Mouse (Mus musculus) cerebellum, adult 18-20 months (tissue): Measurements from ENCODE around the gene Gnl2.

Experiments
- DNase-seq, 2 experiments: peaks; one replicate each; pipeline ENCODE4 v3.0.0; 2021

Gnl2 gene

DNA sequence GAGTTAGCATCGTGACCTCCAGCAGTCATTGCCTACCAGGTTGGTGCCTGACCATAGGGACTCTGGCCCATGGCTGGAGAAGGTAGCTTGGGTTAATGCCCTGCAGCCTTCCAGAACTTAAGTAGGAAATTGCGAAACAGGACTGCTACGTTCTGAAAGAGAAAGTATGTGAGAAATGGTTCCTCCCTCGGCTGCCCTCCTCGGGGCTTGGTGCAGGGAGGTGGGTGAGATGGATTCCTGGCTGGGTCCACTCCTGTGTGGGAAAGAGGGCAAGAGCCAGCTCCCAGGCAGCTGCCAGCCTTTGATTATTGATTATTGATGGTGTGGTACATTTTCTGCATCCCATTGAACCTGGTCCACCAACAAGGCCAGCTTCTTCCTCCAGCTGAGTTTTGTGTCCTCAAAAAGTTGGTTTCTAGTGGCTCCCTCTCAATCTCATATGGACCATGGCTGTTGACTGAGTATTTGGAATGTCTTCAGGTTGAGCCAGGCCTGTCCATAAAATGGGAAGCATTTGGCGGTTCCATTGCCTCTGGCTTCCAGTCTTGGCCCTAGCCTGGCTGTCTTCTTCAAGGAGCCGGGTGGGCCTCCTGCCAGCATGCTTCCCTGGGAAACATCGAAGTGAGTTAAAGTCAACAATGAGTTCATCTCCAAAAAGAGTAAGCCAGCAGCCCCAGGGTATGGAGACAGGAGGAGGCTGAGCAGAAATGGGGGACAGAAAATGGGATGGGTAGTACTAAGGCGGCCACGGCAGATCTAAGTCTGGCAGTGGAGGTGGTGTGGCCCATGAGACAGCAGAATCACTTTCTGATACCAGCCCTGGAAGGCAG lies at the start of gene Gnl2:
Gene Gnl2 (plus strand): TSS at position 780 of the 830 bp plus-strand sequence.
- no peak for DNase-seq

DNA sequence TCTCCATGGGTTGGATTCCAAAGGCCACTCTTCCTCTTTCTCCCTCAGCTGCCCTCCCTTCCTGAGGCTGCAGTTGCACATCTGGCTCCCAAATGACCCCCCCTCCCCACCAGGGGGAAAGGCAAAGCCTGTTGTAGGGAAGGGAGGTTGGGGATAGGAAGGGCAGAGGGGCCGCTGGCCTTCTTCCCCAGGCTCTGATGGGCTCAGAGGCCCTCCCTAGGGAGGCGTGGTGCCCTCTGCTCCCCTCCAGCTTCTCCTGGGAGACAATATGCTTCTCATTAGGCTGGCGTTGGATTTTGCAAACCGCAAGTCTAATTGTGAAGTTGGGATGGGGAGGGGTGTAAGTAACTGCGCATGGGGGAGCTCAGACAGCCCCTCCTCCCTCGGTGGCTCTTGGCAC lies 47.7 kb upstream of the Gnl2 start:
- no peak for DNase-seq

DNA sequence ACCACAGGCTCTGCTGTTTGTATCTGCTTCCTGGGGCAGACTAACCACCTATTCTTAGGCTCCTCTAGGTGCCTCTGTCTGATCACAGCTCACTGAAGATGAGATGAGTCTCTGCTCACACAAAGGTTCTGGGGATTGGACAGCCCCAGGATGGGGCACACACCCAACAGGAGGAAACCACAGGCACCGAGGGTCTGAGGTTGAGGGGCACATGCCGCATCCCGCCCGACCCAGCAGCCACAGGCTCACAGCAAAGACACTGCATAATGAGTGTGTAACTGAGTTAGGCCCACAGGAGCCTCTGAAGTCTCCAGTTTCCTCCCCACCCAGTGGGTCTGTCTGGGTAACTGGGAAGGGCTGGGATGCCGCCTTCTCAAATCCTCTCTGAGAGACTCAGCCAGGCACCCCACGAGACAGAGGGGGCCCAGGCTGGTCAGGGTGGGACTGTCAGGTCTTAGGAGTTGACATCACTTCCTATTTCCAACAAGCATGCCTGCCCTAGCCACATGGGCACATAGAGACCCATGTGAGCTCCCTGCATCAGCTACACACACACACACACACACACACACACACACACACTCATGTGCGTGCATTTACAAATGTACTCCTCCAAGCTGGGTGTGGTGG lies 47.1 kb upstream of the Gnl2 start:
- DNase-seq = no peak

DNA sequence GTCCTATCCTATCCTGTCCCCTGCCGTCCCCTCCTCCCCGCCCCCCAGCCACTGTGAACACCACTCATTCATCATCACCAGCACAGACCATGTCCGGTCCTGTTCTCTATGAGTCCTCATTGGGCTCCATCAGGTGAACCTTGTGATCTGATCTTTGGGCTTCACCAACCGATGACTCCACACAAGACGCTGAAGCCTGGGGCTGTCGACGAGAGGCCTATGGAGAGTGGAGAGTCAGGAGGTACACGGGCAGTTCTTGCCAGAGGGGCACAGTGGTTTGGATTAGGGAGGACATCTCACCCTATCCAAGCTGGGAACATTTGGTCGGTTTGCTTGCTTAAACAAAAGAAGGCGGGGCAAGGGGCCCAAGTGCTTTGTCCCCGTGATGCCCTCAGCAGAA lies 46.2 kb upstream of the Gnl2 start:
- no peak for DNase-seq

DNA sequence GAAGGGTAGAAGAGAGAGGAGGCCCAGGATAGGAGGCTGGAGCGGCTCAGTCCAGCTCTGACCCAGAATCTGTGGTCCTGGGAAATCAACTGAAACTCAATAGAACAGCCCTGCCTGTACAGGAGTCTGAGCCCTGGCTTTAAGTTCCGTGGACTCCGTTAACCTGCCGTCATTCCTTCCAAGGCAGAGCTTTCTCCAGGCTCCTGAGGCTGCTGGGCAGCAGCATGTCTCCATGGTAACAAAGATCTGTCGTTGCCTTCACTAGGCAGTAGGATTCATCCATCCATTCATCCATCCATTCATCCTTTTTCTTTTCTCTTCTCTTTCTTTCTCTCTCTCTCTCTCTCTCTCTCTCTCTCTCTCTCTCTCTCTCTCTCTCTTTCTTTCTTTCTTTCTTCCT lies 45.7 kb upstream of the Gnl2 start:
- no peak for DNase-seq

DNA sequence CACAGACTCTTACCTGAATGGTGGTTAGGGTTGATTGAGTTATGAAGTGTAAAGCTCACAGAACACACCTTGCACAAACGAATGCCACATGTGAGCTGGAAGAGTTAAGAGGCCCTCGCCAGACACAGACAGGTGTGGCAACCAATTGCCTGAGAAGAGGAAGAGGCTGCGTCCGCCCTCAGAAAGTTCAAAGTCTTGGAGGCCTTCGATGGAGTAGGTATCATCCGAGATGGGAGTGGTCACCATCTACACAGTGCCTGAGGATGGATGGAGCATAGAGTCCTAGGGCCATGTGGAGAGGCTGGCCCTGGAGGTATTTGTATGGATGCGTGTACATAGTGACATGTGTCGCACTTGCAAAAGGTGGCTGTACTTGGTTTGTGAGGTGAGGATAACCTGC lies 45.3 kb upstream of the Gnl2 start:
- no peak for DNase-seq

DNA sequence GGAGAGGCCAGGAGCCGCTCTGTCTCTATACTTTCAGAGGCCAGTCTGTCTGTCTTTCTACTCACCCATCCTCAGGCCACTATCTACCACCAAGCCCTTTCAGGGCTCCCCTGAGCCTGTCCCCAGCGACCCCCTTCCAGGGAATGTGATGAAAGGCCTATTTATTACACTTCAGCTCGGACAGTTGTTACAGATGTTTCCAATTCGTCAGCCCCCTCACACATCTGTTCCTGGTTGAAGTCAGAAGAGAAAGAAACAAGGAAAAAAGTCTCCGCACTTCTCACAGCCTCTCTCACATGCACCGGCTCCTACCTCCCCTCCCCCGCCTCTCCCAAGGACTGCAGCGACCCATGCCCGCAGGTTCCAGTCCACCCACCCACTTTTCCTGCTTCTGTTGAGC lies 44.1 kb upstream of the Gnl2 start:
- no peak for DNase-seq

DNA sequence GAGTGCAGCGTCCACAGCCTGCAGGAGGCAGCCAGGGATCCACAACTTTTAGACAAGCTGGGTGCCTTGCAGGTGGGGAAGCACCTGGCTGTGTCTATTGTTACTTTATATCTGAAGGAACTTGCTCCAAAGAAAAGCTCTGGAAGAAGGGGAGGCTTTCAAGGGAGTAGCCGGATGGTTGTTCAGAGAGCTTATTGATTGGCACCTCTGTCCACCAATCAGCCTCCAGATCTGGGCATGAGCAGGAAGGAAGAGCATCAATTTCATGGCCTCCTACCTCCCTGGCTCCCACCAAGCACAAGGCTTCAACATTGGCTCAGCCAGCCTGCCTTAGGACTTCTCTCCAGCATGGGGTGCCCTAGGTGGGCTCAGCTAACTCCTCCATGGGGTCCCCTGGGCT lies 43.1 kb upstream of the Gnl2 start:
- no peak for DNase-seq

DNA sequence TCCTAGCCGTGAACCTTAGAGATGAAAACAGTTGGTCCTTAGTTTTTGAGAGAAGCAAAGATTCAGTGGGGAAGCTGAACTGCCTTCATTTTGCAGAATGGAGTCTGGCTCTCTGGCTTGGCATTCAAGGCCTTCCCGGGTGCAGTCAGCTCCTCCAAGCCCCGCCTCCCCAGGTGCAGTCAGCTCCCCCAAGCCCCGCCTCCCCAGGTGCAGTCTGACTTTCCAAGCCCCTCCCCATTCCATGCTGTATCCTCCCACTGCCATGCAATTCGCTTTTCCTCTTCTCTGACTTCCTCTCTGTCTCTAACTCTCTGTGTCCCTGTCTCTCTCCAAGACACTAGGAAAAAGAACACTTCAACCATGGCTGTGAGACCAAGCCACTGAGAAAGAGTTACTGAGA lies 38.2 kb upstream of the Gnl2 start:
- no peak for DNase-seq

DNA sequence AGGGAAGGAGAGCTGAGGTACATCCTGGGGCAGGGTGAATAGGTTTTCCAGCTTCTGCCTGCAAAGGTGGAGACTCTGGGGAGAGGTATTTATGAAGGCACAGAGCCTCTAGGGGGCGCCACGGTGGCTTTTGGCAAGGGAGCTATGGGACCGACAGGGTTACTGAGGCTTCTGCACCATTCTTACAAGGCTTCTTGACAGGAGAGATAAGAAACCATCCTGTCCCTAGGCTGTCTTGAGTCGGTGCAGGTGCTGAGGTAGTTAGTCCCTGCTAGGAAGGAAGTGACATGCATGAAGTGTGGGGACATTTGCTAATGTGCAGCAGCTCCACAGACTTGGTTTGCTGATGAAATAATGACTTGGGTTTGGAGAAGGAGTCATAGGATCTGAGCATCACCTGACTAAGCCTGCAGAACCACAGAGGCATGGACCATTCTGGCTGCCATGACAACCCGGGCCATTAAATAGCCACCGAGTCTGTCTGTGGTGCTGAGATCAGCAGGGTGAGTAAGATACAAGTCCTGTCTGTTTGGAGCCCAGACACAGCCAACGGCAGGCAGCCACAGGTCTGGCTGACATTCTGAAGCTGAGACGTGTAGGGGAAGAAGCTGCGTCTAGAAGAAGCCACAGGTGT lies 32.4 kb upstream of the Gnl2 start:
- no peak for DNase-seq

DNA sequence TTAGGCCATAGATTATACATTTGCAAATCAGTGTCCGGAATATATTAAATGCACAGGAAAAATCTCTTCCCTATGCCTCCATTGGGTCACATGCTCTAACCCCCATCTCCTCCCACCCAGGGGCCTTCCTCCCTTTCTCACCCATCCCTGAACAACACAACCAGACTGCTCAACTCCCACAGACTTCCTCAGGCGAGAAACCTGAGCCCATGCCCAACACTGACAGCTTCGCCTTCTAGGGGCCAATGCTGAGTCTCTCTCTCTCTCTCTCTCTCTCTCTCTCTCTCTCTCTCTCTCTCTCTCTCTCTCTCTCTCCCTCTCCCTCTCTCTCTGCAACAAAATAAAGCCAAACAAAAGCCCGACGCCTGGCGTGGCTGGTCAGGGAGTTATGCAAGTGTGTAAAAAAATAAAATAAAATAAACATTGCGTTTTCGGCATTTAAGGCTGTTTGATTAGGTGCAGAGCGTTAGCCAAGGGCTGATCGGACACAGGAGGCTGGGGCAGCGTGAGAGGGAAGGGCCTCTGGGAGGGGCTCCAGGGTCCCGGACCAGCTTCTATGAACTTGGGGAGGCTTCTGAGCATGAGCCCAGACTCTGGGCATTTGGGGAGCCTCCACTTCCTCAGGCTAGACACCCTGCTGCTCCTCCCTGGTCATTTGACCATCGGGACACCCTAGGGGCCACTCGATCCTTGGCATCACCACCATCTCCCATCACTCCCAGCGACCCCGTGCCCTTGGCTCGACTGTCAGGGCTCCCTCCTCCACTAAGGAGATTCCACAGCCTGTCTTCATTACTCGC lies 31.3 kb upstream of the Gnl2 start:
- no peak for DNase-seq

DNA sequence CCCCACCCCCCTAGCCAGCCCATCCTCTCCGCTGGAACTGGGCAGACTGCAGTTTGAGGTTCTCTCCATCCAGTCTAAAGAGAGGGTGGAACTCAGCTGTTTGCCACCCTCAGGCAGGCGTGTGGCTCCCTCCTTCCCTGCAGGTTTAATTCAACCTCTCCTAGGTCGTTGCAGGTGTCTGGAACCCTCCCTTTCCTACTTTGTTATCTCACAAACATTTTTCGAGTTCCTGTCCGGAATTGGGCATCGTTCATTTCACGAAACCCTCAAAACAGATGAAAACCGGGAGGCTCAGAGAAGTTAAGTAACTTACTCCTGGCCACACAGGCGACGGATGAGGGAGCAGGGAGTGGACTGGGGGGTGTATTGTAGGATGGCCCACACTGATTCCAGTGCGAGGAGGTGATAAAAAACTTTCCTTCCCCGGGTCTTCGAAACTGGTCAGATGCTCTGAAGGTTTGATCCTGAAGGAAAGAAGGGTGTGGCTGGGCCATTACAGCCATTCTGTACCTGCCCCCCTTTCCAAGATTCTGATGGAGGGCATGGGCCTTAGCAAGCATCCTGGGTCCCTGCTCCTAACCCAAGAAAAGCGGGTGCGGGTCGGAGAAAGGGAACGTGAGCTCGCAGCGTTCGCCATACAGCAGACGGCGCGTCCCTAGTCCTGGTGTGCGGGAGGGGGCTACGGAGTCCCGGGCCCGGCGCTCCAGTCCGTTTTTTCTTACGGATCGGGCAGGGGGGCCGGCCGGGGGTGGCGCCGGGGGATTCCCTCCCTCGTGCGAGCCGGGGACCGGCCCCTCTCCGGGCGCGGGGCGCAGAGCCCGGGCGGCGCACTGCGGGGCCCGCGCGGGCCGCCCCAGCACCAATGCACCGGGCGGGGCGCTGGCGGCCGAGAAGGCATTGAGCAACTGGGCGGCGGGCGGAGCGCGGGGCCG lies 30.4 kb upstream of the Gnl2 start, which contains the start of gene Rspo1:
Gene Rspo1 (plus strand): TSS at position 760 of the 932 bp plus-strand sequence.
- no peak for DNase-seq

DNA sequence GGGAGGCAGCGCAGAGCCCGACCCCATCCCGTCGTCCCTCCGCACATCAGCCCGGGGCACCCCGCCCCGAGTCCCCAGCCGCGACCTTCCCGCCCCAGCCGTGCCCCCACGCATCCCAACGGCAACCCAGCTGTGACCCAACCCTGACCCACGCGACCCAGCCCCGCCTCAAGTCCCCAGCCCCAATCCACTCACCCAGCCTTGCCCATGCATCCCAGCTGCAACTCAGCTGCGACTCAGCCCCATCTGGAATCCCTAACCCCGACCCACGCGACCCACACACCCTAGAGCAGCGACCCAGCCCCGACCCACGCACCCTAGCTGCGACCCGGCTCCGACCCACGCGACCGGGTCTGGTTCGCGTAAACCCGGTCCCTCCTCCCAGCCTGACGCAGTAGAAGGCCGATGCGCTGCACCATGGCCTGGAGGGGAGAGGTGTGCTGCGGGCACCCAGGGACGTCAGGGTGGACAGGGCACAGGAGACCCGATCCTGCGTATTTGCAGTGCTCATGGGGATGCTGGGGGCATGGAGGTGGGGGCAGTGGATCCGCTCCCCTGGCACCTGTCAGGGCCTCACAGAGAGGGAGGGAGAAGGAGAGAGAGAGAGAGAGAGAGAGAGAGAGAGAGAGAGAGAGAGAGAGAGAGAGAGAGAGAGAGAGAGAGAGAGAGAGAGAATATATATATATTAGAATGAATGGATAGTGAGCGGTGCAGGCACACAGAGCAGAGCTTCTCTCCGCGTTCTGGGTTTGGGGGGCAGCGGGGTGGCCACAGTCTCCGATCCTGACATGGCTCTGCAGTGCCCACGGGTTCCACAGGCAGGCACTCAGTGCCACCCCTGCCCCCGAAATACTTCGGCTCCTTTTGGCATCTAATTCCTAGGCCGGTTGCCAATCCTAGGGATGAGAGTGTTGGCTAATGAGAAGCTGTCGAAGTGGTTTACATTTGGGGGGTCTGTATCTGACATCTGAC lies 29.4 kb upstream of the Gnl2 start:
- DNase-seq = no peak

DNA sequence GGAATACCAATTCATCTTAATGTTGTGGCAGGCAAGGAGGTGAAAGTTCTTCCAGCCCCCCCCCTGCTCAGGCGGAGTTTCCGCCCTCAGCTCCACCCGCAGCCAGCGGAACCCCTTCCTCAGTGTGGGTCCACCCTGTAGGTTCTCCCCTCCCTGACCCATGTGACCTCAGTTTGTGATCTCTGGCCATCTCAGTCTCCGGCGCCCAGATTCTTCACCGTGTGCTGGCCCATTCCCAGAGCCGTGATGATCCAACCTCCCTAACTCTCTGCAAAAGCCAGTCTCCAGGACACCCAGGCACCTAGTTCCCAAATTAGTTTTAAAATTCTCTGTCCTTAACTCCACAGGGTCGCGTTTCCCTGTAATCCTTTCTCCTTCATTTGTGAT lies 28.7 kb upstream of the Gnl2 start:
- DNase-seq = no peak

DNA sequence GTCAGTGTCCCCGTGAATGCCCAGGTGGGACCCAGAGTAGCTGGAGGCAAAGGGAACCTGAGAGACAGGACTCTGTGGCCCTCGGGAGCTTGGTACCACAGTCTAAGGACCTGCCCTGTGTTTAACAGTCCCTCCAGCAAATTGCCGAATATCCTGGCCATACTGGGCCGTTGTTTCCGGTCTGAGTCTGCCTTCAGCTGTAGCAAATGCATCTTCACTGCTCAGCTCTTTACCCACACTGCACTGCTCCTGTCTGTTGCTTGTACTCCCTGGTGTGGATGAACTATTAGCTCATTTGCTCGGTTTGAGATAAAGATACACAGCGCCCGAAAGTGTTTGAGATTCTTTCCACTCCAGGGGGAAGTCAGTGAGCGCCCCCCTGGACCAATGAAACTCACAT lies 28.0 kb upstream of the Gnl2 start:
- DNase-seq = no peak

DNA sequence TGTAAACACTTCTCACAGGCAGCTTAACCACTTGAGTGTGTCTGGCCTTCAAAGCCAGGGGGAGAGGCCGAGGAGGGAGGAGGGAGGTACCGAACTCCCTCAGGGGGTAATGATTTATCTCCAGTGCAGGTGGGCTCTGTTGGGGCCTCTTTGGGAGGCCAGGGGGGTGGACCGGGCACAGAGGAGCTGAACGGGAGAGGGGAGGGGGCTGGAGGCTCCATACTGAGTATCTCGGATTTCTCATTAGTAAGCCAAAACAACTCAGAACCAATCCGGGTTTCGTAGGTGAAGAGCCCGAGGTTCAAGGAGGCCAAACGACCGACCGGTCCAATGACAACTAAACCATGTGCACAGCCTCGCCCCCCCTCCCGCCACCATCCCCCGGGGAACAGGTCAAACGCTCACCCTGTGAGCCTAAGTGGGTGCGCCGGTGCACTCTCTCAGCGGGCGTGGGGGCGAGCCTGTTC lies 26.6 kb upstream of the Gnl2 start:
- no peak for DNase-seq

DNA sequence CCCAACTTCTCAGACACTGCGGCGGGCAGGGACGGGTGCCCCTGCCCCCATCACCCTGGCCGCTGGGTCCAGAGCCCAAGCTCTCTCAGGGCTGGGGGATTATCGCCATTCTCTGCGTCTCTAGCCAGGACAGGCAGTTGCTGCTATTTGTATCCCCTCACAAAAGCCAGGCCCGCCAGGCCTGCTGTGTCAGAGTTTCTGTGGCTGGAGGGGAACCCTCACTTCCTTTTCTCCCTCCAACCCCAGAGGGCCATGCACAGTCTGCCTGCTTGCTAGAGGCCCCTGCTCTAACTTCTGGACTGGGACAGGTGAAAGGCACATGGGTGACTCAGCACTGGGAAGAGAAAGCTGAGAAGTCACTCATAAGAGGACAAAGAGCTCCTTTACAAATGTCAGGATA lies 26.1 kb upstream of the Gnl2 start:
- DNase-seq = no peak

DNA sequence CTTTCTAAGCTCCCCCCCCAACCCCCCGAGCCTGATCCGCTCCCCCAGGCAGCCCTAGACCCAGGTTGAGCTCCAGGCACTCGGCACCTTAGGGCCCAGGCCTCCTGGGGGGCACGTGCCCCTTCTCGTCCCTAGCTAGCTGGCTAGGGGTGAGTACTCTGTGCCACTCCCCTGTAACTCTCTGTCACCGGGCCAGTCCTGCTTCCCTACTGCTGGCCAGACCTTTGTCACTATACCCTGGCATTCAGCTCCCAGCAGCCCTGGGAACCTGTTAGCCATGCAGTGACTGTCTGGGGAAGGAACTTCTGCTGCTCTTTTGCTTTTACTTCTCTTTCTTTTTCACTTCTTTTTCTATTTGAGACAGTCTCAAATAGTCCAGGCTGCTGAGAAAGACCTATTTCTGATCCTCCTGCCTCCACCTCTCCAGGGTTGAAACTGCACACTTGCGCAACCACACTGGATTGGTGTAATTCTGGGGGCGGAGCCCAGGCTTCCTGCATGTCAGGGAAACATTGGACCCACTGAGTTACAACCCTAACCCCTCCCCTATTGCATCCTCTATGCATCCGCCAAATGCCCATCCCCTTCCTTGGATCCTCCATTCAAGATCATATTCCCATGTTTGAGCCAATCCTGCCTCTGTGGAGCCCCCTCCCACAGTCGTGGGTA lies 18.8 kb upstream of the Gnl2 start:
- DNase-seq = no peak

DNA sequence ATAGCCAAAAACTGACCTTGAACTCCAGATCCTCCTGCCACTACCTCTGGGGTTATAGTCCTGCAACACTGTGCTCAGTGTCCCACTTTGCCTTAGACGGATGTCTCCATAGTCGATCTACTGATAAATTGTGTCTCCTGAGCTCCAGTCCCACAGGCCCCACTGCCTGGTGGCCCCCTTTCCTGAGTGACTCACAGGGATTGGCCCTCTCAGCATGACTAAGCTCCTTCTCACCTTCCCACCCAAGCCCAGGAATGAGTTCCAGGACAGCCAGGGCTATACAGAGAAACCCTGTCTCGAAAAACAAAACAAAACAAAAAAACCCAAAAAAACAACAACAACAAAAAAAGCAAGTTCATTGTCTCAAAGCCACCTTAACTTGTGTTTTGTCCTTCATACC lies 16.8 kb upstream of the Gnl2 start:
- no peak for DNase-seq

DNA sequence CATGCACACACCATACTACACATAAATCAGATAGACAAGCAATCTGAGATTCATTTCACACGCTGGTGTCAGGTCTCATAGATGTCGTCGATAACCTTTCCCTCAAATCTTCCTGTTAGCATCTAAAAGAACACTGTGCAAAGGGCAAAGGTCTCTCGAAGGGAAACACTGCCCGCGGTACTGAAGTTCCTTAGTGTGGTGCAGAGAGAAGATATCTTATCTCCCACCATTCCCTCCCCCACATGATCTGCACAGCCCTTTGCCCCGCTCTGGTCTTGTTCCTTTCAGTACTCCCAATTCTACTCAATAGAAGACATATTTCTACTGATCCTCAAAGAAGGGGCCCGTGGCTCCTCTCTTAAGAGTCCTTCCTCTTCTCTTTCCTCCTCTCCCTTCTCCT lies 13.4 kb upstream of the Gnl2 start:
- no peak for DNase-seq
